Mouse (Mus musculus) limb, embryonic 10.5 days (tissue): ENCODE data around the gene Tspan18. TPM values are rescaled to one million over a fixed set of nuclear protein-coding genes. Genes with fewer than 3 reads are reported as not detected.
A peak's percentile ranks its signal among the peaks of the same experiment; 100 is the strongest.

ENCODE experiments used
- DNase-seq: peaks from one replicate; pipeline ENCODE4 v3.0.0-alpha.2; 2017; ENCODE audit warnings: low spot score
- H3K27ac ChIP-seq: fragments of 300-500 bp; sonication (generic); 2 replicates; pipeline ENCODE4 v1.5.1; 2016; ENCODE audit warnings: mild to moderate bottlenecking
- H3K27me3 ChIP-seq: fragments of 300-500 bp; sonication (generic); 2 replicates; pipeline ENCODE4 v1.6.1; 2016; ENCODE audit warnings: low read depth, mild to moderate bottlenecking; ENCODE audit not compliant: poor library complexity, severe bottlenecking
- H3K36me3 ChIP-seq: fragments of 300-500 bp; sonication (generic); 2 replicates; pipeline ENCODE4 v1.6.1; 2016; ENCODE audit warnings: mild to moderate bottlenecking, moderate library complexity
- H3K4me1 ChIP-seq: fragments of 300-500 bp; sonication (generic); 2 replicates; pipeline ENCODE4 v1.6.1; 2016
- H3K4me3 ChIP-seq: fragments of 300-500 bp; sonication (generic); 2 replicates; pipeline ENCODE4 v1.5.1; 2016; ENCODE audit warnings: mild to moderate bottlenecking, moderate library complexity
- H3K9me3 ChIP-seq: fragments of 300-500 bp; sonication (generic); replicated peaks from 2 replicates; pipeline ENCODE4 v1.6.1; 2016; ENCODE audit warnings: mild to moderate bottlenecking
- WGBS: fragments of 180-500 bp; shearing (Covaris S2); methylation state at CpG from one replicate; pipeline ENCODE4 v1.1.7; 2016; 5-methylcytosine and 5-hydroxymethylcytosine counted together
- polyA plus RNA-seq: library from polyadenylated mRNA; unstranded; fragments of >200 nt; fragmentation: Nextera tagmentation; extraction: Ambion mirVana; gene quantifications from 2 replicates; pipeline ENCODE4 v1.2.1, GENCODE M21; 2016

Tspan18 gene
- polyA plus RNA-seq, 1 experiment from 2014 or later: 13.4 TPM

- Histone ChIP-seq H3K9me3 (no peaks in the 10 kb centered on the region), H3K36me3 (no peaks in the 10 kb centered on the region), H3K4me1 (peaks cover 42% of the 10 kb centered on the region), H3K4me3 (no peak overlapping the region), H3K27me3 (peaks cover 35% of the 10 kb centered on the region), H3K27ac (no peak overlapping the region)
- 93% methylated on average over 6 of the region's 6 CpGs for WGBS
- DNase-seq: no peak
These were observed 3.2 kb downstream of the Tspan18 start for GRCm38 (mm10) chr2:93331121-93331520.

GRCm38 (mm10) chr2:93329120-93329519 is 5.2 kb downstream of the Tspan18 start:
- H3K4me3 ChIP-seq: no peak overlapping the region
- H3K9me3 ChIP-seq: no peaks in the 10 kb centered on the region
- DNase-seq: no peak
- 87% methylated on average over 4 of the region's 4 CpGs for WGBS
- H3K27ac ChIP-seq: no peak overlapping the region
- peaks cover 39% of the 10 kb centered on the region for H3K4me1 ChIP-seq
- peaks cover 24% of the 10 kb centered on the region; the same call in 1 of the 2 replicates for H3K27me3 ChIP-seq
- no peaks in the 10 kb centered on the region for H3K36me3 ChIP-seq

GRCm38 (mm10) chr2:93327915-93328555 is 6.3 kb downstream of the Tspan18 start:
- no peak for DNase-seq
- no peaks in the 10 kb centered on the region for H3K9me3 ChIP-seq
- H3K4me1 ChIP-seq: peaks cover 31% of the 10 kb centered on the region
- 76% methylated on average over 7 of the region's 7 CpGs for WGBS
- no peak overlapping the region for H3K4me3 ChIP-seq
- H3K27ac ChIP-seq: peak overlapping the region; percentile 50; the same call in 1 of the 2 replicates
- H3K27me3 ChIP-seq: peaks cover 20% of the 10 kb centered on the region; the same call in 1 of the 2 replicates
- H3K36me3 ChIP-seq: no peaks in the 10 kb centered on the region

GRCm38 (mm10) chr2:93324681-93325080 is 9.6 kb downstream of the Tspan18 start:
- Histone ChIP-seq H3K27me3 (0 out of 2 replicates have a peak, but pooled peaks cover 4% of the 10 kb centered on the region), H3K4me3 (no peak overlapping the region), H3K36me3 (no peaks in the 10 kb centered on the region), H3K9me3 (no peaks in the 10 kb centered on the region), H3K27ac (peak overlapping the region; percentile 53), H3K4me1 (peaks cover 53% of the 10 kb centered on the region)
- WGBS: 35% methylated on average over 7 of the region's 7 CpGs
- no peak for DNase-seq

DNA sequence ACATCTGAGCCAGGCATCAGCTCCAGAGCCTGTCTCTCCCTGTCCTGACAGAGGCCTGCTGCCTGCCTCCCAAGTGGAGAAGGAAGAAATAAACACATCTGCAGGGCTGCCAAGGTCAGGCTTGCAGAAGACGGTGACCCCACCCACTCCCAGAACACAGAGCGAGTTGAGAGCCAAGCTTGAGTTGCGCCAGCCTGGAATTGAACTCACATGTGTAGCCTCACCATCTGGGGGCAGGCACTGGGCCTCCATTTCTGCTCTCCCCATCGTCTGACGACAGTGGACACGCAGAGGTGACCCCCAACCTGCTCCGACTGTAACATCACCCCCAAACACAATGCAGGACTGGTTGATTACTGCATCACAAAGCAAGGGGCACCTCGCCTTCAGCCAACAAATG is 12.4 kb downstream of the Tspan18 start:
- DNase-seq: no peak
- WGBS: 79% methylated on average over 8 of the region's 8 CpGs

GRCm38 (mm10) chr2:93320267-93320666 is 14.0 kb downstream of the Tspan18 start:
- H3K4me3 ChIP-seq: no peak overlapping the region
- H3K9me3 ChIP-seq: no peaks in the 10 kb centered on the region
- no peak for DNase-seq
- peak overlapping the region; percentile 31; the same call in 1 of the 2 replicates for H3K27ac ChIP-seq
- H3K4me1 ChIP-seq: peaks cover 69% of the 10 kb centered on the region
- no peaks in the 10 kb centered on the region for H3K27me3 ChIP-seq
- WGBS: 70% methylated on average over 5 of the region's 5 CpGs
- H3K36me3 ChIP-seq: no peaks in the 10 kb centered on the region

More for the DNA sequence above, 12.4 kb downstream of the Tspan18 start:
- Histone ChIP-seq H3K4me1 (peaks cover 69% of the 10 kb centered on the region), H3K27ac (peak overlapping the region; percentile 63), H3K27me3 (no peaks in the 10 kb centered on the region), H3K9me3 (no peaks in the 10 kb centered on the region), H3K36me3 (no peaks in the 10 kb centered on the region), H3K4me3 (no peak overlapping the region)

DNA sequence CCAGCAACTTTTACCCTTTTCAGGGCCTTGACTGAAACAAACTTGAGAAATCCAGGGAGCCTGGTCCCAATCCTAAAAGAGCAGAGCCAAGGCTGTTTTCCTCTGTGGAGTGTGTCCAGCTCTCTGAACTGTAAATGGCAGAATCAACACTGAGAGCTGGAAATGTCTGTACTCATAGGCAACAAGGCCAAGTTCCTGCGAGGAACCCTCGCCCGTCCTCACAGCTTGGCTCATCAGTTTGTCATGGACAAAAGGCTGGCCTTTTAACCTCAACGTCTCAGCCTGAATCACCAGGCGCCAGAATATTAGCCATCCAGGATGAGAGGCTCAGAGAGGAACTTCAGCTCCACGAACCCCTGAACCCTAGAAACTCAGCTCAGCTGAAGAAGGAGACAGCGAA is 14.7 kb downstream of the Tspan18 start:
- Histone ChIP-seq H3K36me3 (no peaks in the 10 kb centered on the region), H3K9me3 (no peaks in the 10 kb centered on the region), H3K27me3 (no peaks in the 10 kb centered on the region), H3K4me1 (peaks cover 63% of the 10 kb centered on the region), H3K4me3 (no peak overlapping the region), H3K27ac (peak overlapping the region; percentile 31; the same call in 1 of the 2 replicates)
- DNase-seq: no peak
- WGBS: 63% methylated on average over 7 of the region's 7 CpGs

GRCm38 (mm10) chr2:93318781-93319349 is 15.4 kb downstream of the Tspan18 start:
- no peaks in the 10 kb centered on the region for H3K9me3 ChIP-seq
- H3K4me1 ChIP-seq: peaks cover 62% of the 10 kb centered on the region
- H3K36me3 ChIP-seq: no peaks in the 10 kb centered on the region
- WGBS: 91% methylated on average over 21 of the region's 21 CpGs
- no peak overlapping the region for H3K4me3 ChIP-seq
- no peak for DNase-seq
- peak overlapping the region; percentile 42; the same call in 1 of the 2 replicates for H3K27ac ChIP-seq
- H3K27me3 ChIP-seq: no peaks in the 10 kb centered on the region

- Histone ChIP-seq H3K9me3 (no peaks in the 10 kb centered on the region), H3K27me3 (no peaks in the 10 kb centered on the region), H3K4me3 (no peak overlapping the region), H3K36me3 (no peaks in the 10 kb centered on the region), H3K27ac (no peak overlapping the region), H3K4me1 (peaks cover 39% of the 10 kb centered on the region)
- 34% methylated on average over 15 of the region's 15 CpGs for WGBS
- no peak for DNase-seq
These were observed 20.3 kb downstream of the Tspan18 start for GRCm38 (mm10) chr2:93313768-93314632.

- Histone ChIP-seq H3K27me3 (no peaks in the 10 kb centered on the region), H3K4me3 (no peak overlapping the region), H3K36me3 (no peaks in the 10 kb centered on the region), H3K4me1 (peaks cover 24% of the 10 kb centered on the region), H3K9me3 (no peaks in the 10 kb centered on the region), H3K27ac (no peak overlapping the region)
- WGBS: 74% methylated on average over 3 of the region's 3 CpGs
- DNase-seq: no peak
These were observed 21.8 kb downstream of the Tspan18 start for GRCm38 (mm10) chr2:93312458-93312857.

DNA sequence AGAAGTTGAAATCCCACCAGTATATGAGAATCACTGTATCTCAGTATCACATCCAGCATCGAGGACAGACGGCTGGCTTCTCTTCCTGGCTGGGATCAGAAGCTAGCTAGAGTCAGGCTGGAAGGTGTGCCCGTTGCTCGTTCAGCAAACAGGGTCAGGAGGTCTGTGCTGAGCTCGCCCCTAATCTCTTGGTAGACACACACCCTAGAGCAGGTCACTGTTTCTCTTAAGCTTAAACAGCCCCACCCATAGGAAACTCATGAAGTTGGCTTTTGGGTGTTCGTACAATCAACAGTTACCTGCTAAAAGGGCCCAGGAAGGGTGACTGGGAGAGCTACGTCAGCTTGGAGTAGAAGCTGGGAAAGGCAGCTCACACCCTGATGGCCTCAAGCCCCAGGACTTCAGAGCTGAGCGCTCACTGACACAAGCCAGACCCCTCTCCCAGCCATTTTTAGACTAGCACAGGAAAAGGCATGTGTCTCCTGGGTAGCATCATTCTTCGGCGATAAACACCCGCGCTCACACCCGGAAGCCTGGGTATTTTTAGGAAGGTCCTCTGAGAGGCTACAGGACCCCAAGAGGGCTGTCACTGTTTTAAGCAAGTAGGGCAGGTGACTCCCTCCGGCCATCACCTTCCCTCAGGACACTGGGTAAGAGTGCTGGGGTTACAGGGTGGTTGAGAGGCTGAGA is 24.4 kb downstream of the Tspan18 start:
- Histone ChIP-seq H3K4me1 (peaks cover 17% of the 10 kb centered on the region), H3K4me3 (no peak overlapping the region), H3K9me3 (no peaks in the 10 kb centered on the region), H3K27ac (no peak overlapping the region), H3K36me3 (no peaks in the 10 kb centered on the region), H3K27me3 (no peaks in the 10 kb centered on the region)
- no peak for DNase-seq
- 70% methylated on average over 14 of the region's 14 CpGs for WGBS

DNA sequence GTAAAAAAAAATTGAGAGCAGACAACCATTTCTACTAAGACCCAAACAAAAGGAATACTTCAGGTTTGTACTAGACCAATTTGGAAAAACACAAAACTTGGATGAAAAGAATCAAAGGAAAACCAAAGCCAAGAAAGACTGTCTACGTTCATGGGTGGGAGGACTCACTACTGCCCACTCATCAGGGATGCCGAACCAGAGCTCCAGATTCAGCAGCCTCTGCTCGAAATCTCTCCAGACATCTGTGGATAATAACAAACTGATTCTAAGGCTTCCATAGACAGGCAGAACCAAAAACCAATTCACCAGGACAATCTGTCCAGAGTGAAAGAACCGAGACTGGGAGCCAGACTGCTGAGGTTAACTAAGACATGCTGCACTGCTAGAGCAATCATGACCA is 27.4 kb downstream of the Tspan18 start:
- no peaks in the 10 kb centered on the region for H3K27me3 ChIP-seq
- 85% methylated on average over 4 of the region's 4 CpGs for WGBS
- H3K4me1 ChIP-seq: peaks cover 18% of the 10 kb centered on the region
- no peak overlapping the region for H3K4me3 ChIP-seq
- DNase-seq: no peak
- no peaks in the 10 kb centered on the region for H3K36me3 ChIP-seq
- no peaks in the 10 kb centered on the region for H3K9me3 ChIP-seq
- H3K27ac ChIP-seq: no peak overlapping the region
